Mouse (Mus musculus): ENCODE measurements around the gene Mto1. TPM values are rescaled to one million over a fixed set of nuclear protein-coding genes. Genes with fewer than 3 reads are reported as not detected.
"Not testable (repeated sequence)": the region's sequence is repeated elsewhere in the genome, so short reads cannot be mapped to it uniquely, and the experiment has no call there.

Gene Mto1
- polyA plus RNA-seq, 1 experiment from 2014 or later = 17.0 TPM

DNA sequence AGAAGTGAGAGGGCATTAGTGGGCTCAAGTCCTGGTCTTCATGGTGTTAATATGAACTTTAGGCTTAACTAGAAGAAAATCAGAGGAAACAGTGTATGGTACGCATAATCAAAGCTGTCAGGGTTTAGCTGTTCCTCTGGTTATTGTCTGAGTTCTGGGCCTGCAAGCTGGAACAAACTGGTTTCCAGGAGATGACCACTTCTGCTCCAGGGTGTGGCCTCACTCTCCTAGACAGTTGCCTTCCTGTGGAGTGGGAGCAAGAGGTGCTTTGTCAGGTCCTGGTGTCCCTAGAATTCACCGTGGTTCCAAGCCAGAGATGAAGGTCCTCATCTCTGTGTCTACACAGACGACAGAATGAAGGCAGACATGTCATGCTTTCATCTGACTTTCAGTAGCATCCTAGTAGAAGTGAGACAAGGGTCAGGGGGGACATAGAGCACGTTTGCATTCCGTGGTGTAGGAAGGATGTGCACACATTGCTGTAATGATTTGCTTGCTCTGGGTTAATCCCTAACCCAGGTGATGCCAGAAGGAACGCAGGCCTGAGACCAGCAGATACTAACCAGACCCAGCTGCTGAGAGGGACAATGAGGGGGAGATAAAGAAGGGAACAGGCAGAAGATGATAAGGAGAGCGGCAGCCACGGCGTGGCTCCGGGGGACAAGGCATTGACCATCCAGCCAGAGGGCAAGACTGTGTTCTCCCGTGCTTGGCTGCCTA is 58.2 kb downstream of the Mto1 start:
- H3K27ac ChIP-seq = no peak overlapping the region
- H3K79me2 ChIP-seq (ENCODE audit: inconsistent target) = no peaks in the 10 kb centered on the region
- no peak overlapping the region for H3K4me3 ChIP-seq (ENCODE audit: inconsistent target)
- no peaks in the 10 kb centered on the region for H3K36me3 ChIP-seq (ENCODE audit: inconsistent target)
- WGBS (ENCODE audit: missing documents) = 89% methylated on average over 11 of the region's 11 CpGs

DNA sequence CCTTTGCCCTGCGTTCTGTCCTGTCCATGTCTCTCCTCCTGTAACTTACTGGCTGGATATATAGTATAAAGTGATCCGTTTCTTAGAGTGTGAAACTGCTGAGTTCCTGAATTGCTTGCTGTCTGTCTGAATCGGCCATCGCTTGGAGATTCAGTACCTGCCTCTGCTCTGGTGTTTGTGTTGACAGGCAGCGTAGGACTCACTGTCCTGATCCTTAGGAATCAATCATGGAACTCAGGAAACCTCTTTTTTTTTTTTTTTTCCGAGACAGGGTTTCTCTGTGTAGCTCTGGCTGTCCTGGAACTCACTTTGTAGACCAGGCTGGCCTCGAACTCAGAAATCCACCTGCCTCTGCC is 58.7 kb downstream of the Mto1 start:
- H3K4me3 ChIP-seq (ENCODE audit: inconsistent target) = no peak overlapping the region
- no peak overlapping the region for H3K27ac ChIP-seq
- 82% methylated on average over 6 of the region's 7 CpGs for WGBS (ENCODE audit: missing documents)
- no peaks in the 10 kb centered on the region for H3K79me2 ChIP-seq (ENCODE audit: inconsistent target)
- H3K36me3 ChIP-seq (ENCODE audit: inconsistent target) = no peaks in the 10 kb centered on the region

DNA sequence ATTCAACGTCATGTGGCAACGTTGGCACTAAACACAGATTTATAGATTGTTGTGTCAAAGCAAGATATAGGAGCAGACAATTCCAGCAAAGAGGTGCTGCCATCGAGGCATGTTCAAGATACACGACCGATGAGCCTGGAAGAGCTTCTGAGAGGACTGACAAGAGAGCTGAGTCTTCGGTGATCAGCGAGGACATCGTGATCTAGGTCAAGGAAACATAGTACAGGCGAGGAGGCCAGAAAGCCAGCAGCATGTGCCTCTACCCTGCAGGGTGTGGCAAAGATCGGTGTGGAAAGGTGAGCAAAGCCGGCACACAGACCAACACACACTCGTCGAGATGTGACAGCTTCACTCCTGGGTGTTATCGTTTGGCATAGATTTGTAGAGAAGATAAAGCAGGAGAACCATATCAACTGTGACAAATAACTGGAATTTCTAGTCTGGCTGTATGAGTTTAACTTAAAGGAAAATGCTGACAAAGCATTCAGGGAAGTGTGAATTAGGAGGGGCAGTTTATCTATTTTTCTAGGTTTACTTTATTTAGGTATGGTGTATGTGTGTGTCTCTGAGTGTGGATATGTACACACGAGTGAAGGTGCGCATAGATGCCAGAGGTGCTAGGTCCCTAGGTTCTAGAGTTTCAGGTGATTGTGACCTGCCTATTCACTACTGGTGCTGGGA is 60.2 kb downstream of the Mto1 start:
- WGBS (ENCODE audit: missing documents) = 92% methylated on average over 16 of the region's 16 CpGs
- Histone ChIP-seq H3K4me3 (ENCODE audit: inconsistent target) (no peak overlapping the region), H3K36me3 (ENCODE audit: inconsistent target) (no peaks in the 10 kb centered on the region), H3K79me2 (ENCODE audit: inconsistent target) (no peaks in the 10 kb centered on the region), H3K27ac (no peak overlapping the region)

GRCm38 (mm10) chr9:78511705-78512104 is 63.7 kb downstream of the Mto1 start:
- no peak overlapping the region for H3K4me3 ChIP-seq (ENCODE audit: inconsistent target)
- H3K36me3 ChIP-seq (ENCODE audit: inconsistent target) = no peaks in the 10 kb centered on the region
- WGBS (ENCODE audit: missing documents) = 95% methylated on average over 5 of the region's 5 CpGs
- no peak overlapping the region for H3K27ac ChIP-seq
- H3K79me2 ChIP-seq (ENCODE audit: inconsistent target) = no peaks in the 10 kb centered on the region

DNA sequence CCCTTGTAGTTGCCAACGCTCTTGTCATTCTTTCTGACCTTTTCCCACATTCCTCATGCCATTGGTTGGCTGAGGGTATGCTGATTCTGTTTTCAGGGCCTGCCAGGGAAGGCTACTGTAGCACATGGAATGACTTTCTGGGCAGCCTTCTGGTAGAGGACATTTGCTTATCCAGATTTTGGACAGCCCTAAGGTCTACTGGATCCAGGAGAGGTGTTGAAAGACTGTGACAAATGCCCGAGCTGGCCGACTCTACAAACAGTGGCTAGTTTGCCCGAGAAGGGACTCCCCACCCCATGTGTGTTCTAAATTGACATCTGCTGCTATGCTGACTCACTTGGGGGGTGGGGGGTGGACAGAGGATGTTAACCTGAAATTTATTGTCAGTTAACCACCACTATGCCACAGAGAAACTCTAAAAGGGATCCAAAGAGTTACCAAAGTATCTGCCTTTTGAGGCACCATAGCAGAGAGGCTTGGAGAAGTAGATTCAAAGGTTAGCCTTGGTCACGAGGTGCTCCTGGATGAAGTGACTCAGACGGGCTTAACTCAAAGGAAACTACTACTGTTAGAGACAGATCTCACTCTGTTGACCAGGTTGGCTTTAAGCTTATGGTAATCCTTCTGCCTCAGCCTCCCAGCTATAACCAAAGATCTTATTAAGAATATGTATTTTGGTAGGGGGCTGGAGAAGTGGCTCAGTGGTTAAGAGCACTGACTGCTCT is 65.9 kb downstream of the Mto1 start:
- H3K79me2 ChIP-seq (ENCODE audit: inconsistent target) = no peaks in the 10 kb centered on the region
- 42% methylated on average over 6 of the region's 6 CpGs for WGBS (ENCODE audit: missing documents)
- H3K27ac ChIP-seq = no peak overlapping the region
- H3K4me3 ChIP-seq (ENCODE audit: inconsistent target) = no peak overlapping the region
- H3K36me3 ChIP-seq (ENCODE audit: inconsistent target) = no peaks in the 10 kb centered on the region

DNA sequence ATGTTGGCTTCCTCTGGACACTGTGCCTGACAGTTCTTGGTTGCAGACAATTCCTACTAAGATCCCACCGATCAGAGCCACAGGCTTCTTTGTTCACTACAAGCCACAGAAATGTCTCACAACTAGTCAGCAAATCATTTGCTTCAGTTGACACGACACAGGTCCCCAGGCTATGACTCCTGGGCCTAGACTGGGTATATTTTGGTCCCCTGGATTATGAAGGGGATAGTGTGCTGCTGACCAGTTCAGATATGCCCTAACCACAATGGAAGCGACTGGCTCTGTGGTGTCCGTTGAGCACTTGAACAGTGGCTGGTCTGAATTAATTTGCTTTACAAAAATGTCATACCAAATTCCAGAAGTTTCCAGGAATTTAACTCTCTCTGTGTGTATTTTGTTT is 66.7 kb downstream of the Mto1 start:
- no peak overlapping the region for H3K4me3 ChIP-seq (ENCODE audit: inconsistent target)
- no peaks in the 10 kb centered on the region for H3K36me3 ChIP-seq (ENCODE audit: inconsistent target)
- H3K79me2 ChIP-seq (ENCODE audit: inconsistent target) = no peaks in the 10 kb centered on the region
- WGBS (ENCODE audit: missing documents) = 96% methylated on average over 4 of the region's 4 CpGs
- H3K27ac ChIP-seq = no peak overlapping the region

DNA sequence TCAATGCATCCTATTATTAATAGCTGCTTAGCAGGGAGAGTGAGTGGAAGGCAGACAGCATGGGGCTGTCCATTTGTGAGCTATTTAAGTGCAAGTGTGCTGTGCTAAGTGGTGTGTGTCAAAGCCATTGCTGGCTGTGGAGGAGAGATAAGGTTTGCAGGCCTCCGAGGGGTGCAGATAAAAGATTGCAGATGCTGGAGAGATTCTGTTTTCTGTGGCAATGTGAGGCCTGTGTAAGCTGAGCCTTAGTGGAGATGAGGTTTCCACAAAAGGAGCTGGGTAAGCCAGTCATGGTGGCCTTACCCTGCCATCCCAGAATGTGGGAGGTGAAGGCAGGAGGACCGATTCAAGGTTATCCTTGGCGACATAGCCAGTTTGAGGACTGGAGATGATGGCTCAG is 68.1 kb downstream of the Mto1 start:
- Histone ChIP-seq H3K36me3 (ENCODE audit: inconsistent target) (no peaks in the 10 kb centered on the region), H3K27ac (no peak overlapping the region), H3K4me3 (ENCODE audit: inconsistent target) (no peak overlapping the region), H3K79me2 (ENCODE audit: inconsistent target) (no peaks in the 10 kb centered on the region)
- 92% methylated on average over 3 of the region's 3 CpGs for WGBS (ENCODE audit: missing documents)

GRCm38 (mm10) chr9:78517237-78517636 is 69.2 kb downstream of the Mto1 start:
- H3K4me3 ChIP-seq (ENCODE audit: inconsistent target); H3K79me2 ChIP-seq (ENCODE audit: inconsistent target); H3K27ac ChIP-seq; H3K36me3 ChIP-seq (ENCODE audit: inconsistent target): not testable (repeated sequence)
- 90% methylated on average over 3 of the region's 3 CpGs for WGBS (ENCODE audit: missing documents)

DNA sequence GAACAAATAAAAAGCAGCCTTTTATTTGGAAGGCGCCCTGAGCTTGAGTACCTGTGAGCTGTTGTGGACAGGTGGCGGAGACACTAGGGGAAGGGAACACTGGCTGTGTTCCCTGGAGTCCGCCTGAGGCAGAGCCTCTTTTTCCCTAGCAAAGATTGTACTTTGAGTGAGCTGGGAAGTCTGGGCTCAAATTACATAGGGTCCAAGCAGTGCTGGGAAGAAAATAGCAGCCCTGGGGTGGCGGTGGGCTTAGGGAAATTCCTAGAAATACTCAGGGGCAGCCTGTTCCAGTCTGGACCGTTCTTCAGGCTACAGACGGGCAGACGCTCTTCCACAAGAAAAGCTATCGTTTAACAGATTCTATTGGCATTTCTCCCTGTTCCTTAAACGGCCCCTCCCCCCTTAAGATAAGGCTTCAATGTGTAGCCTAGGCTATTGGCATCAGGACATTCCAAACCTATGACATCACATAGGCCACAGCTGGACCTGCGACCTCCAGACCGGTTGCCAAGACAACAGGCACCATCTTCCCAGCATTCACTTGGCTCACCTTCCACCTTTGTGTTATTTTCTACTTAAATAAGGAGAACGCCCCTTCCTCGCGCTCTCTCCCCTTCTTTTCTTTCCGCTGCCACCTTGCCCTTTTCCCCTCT is 72.2 kb downstream of the Mto1 start:
- Histone ChIP-seq H3K4me3 (ENCODE audit: inconsistent target) (no peak overlapping the region), H3K27ac (no peak overlapping the region)
- 65% methylated on average over 13 of the region's 15 CpGs for WGBS (ENCODE audit: missing documents)

GRCm38 (mm10) chr9:78520780-78521601 is 73.0 kb downstream of the Mto1 start:
- H3K27ac ChIP-seq = no peak overlapping the region
- H3K4me3 ChIP-seq (ENCODE audit: inconsistent target) = peak overlapping the region; percentile 12; the same call in 1 of the 2 replicates
- H3K79me2 ChIP-seq (ENCODE audit: inconsistent target) = no peaks in the 10 kb centered on the region
- H3K36me3 ChIP-seq (ENCODE audit: inconsistent target) = no peaks in the 10 kb centered on the region
- WGBS (ENCODE audit: missing documents) = 19% methylated on average over 40 of the region's 40 CpGs

More for the DNA sequence above, 72.2 kb downstream of the Mto1 start:
- Histone ChIP-seq H3K79me2 (ENCODE audit: inconsistent target) (no peaks in the 10 kb centered on the region), H3K36me3 (ENCODE audit: inconsistent target) (no peaks in the 10 kb centered on the region)

- Histone ChIP-seq H3K4me3 (ENCODE audit: inconsistent target) (peak overlapping the region; percentile 12), H3K79me2 (ENCODE audit: inconsistent target) (no peaks in the 10 kb centered on the region), H3K27ac (no peak overlapping the region), H3K36me3 (ENCODE audit: inconsistent target) (no peaks in the 10 kb centered on the region)
- WGBS (ENCODE audit: missing documents) = 15% methylated on average over 8 of the region's 14 CpGs
These were observed 73.7 kb downstream of the Mto1 start for GRCm38 (mm10) chr9:78521689-78522088.
